Mouse (Mus musculus) kidney, adult 2 months (tissue): Measurements from ENCODE around the gene Wdfy4. TPM values are rescaled to one million over a fixed set of nuclear protein-coding genes. Genes with fewer than 3 reads are reported as not detected.

Experiments used
- DNase-seq: peaks from one replicate; pipeline ENCODE4 v3.0.0; 2021
- H3K27ac ChIP-seq: fragments of 200-500 bp; 2 replicates; pipeline ENCODE4 v1.5.1; 2012; ENCODE audit warnings: low read depth, low read length, control low read depth, inconsistent platforms; ENCODE audit not compliant: insufficient read depth
- H3K27me3 ChIP-seq: fragments of 200-500 bp; replicated peaks from 2 replicates; pipeline ENCODE4 v1.6.1; 2012; ENCODE audit warnings: mild to moderate bottlenecking, moderate library complexity, low read length, inconsistent platforms; ENCODE audit not compliant: control insufficient read depth, insufficient read depth
- H3K36me3 ChIP-seq: fragments of 200-500 bp; 2 replicates; pipeline ENCODE4 v1.6.1; 2012; ENCODE audit warnings: mild to moderate bottlenecking, moderate library complexity, low read length, inconsistent platforms; ENCODE audit not compliant: control insufficient read depth, insufficient read depth
- H3K4me1 ChIP-seq: fragments of 200-500 bp; 2 replicates; pipeline ENCODE4 v1.6.1; 2011; ENCODE audit warnings: low read length; ENCODE audit not compliant: control insufficient read depth, insufficient read depth
- H3K4me3 ChIP-seq: fragments of 200-500 bp; 2 replicates; pipeline ENCODE4 v1.5.1; 2011; ENCODE audit warnings: mild to moderate bottlenecking, low read depth, low read length, control low read depth; ENCODE audit not compliant: insufficient read depth
- CTCF ChIP-seq: fragments of 200-500 bp; conservative IDR thresholded peaks from 2 replicates; pipeline ENCODE4 v1.5.1; 2011; ENCODE audit warnings: low read depth, mild to moderate bottlenecking, control low read depth, low read length, moderate library complexity, mixed read lengths; ENCODE audit not compliant: insufficient read depth, insufficient read length
- POLR2A ChIP-seq: fragments of 200-500 bp; IDR thresholded peaks from one replicate; pipeline ENCODE4 v1.6.1; 2011; ENCODE audit warnings: low read depth, low read length, control low read depth
- WGBS: fragments of 180-500 bp; shearing (Covaris S2); methylation state at CpG from one replicate; pipeline ENCODE4 v1.1.7; 2018; 5-methylcytosine and 5-hydroxymethylcytosine counted together
- polyA plus RNA-seq: library from polyadenylated mRNA; depleted of rRNA; stranded (reverse); fragments of >200 nt; gene quantifications from 2 replicates; pipeline ENCODE4 v1.2.3, GENCODE M21; 2012; rRNA removed

Gene Wdfy4
- polyA plus RNA-seq, 1 experiment, result 4.1 TPM

DNA sequence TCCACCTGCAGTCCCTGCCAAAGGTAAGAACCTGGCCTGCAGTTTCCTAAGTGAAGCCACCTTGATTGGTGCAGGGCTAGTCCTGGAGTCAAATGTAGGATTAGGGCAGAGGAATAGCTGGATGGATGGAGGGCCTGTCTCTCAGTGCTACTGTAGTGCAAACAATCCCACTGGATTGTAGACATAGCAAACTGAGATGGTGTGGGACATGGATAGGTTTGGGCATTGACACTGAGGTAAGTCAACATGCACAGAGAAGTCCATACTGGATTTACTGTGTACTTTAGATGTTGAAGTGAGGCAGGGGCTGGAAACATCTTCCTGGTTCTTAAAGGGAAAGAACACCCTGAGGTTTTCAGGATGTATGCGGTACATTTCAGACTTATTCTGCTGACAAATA lies 267.4 kb downstream of the Wdfy4 start:
- TF ChIP-seq POLR2A, result no peak
- 91% methylated on average over 1 of the region's 1 CpGs for WGBS

DNA sequence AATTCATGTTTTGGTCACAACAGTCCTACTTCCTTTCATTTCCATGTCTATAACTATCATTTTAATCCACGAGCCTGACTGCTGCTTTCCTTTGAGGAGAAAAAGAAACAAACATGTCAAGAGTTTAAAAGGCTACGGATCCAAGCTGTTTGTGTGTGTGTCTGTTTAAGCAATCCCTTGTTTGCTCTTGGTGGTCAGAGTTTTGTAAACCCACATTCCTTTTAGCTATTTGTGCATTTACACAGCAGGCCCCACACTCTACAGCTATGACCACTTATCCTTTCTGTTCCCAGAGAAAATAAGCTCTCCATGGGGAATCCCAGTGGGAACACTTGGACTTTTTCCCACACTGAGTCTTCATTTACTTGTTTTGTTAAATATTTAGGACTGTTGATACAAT lies 269.9 kb downstream of the Wdfy4 start:
- peak; percentile 37 for DNase-seq
- H3K27ac ChIP-seq, result no peak overlapping the region
- TF ChIP-seq CTCF, result no peak
- no peak for TF ChIP-seq POLR2A

More for the DNA sequence above, 267.4 kb downstream of the Wdfy4 start:
- H3K27ac ChIP-seq, result no peak overlapping the region
- no peak overlapping the region for H3K4me3 ChIP-seq
- H3K4me1 ChIP-seq, result no peaks in the 10 kb centered on the region
- H3K27me3 ChIP-seq, result no peaks in the 10 kb centered on the region
- H3K36me3 ChIP-seq, result no peaks in the 10 kb centered on the region
- no peak for DNase-seq

DNA sequence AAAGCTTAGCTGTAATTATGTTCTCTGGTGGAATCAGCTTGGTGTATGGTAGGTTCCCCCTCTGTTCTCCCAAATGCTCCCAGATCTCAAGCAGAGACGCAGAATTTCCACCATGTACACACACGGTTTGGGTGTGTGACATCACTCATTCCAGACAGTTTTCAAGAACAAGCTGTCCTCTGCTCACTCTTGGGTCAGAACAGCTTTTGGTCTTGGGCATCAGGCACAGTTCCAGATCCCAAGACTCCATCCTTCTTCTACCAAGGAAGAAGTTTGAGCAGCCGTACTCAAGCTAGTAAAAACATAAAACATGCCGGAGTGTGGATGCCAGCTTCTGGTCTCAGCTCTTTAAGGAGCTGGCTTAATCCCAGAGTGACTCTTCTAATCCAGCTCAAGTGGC lies 274.1 kb downstream of the Wdfy4 start:
- DNase-seq, result no peak
- H3K36me3 ChIP-seq, result no peaks in the 10 kb centered on the region
- H3K4me3 ChIP-seq, result no peak overlapping the region
- H3K4me1 ChIP-seq, result no peaks in the 10 kb centered on the region
- TF ChIP-seq CTCF (no peak), POLR2A (no peak)
- WGBS, result 80% methylated on average over 4 of the region's 4 CpGs
- H3K27ac ChIP-seq, result no peak overlapping the region
- H3K27me3 ChIP-seq, result no peaks in the 10 kb centered on the region

More for the DNA sequence above, 269.9 kb downstream of the Wdfy4 start:
- H3K36me3 ChIP-seq, result no peaks in the 10 kb centered on the region
- WGBS, result 63% methylated on average over 2 of the region's 2 CpGs
- H3K27me3 ChIP-seq, result no peaks in the 10 kb centered on the region
- H3K4me1 ChIP-seq, result no peaks in the 10 kb centered on the region
- no peak overlapping the region for H3K4me3 ChIP-seq

Other genes starting within 250 kb of the Wdfy4 start
- 0.53 and 0.61 TPM in 2 replicates for gene Lrrc18, start 194.1 kb downstream of the Wdfy4 start, polyA plus RNA-seq
- gene Arhgap22, start 28.5 kb upstream of the Wdfy4 start, polyA plus RNA-seq, result 9.0 and 15.7 TPM in 2 replicates